Mouse (Mus musculus) olfactory bulb, adult 2 months (tissue): ENCODE results near the gene Rab14.

Experiments
- CTCF ChIP-seq: fragments of 200-500 bp; IDR thresholded peaks from 2 replicates; pipeline ENCODE4 v1.5.1; 2012; ENCODE audit warnings: low read depth, mild to moderate bottlenecking, low read length, moderate library complexity; ENCODE audit not compliant: insufficient read depth
- POLR2A ChIP-seq: fragments of 200-500 bp; IDR thresholded peaks from 2 replicates; pipeline ENCODE4 v1.6.1; 2012; ENCODE audit warnings: mild to moderate bottlenecking, low read depth, low read length, moderate library complexity; ENCODE audit not compliant: insufficient read depth

DNA sequence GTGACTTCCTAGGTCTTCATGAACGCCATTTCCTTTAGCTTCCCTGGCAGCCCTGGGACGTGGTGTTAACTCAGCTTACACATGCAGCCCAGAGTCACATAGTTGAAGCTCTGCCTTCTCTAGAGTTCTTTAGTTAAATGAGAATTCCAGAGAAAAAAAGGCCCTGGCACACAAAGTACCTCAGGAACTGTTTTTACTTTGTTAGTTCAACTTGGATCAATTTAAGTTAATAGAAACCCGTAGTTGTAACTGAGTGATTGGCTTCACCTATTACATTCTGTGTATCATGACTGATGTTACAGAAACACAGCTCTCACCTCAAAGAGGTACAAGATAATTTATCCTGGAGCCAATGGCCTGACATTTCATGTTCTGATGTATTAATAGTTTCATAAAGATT lies 42.6 kb downstream of the Rab14 start:
- TF ChIP-seq CTCF = no peak
- no peak for TF ChIP-seq POLR2A
